Mouse (Mus musculus) midbrain, embryonic 12.5 days (tissue): ENCODE data around the gene Obsl1. TPM values are rescaled to one million over a fixed set of nuclear protein-coding genes. Genes with fewer than 3 reads are reported as not detected.

Source experiments
- ATAC-seq: fragments of 200-750 bp; cut with Nextera tagmentation; 2 replicates; pipeline ENCODE4 v1.8.0; 2017; ENCODE audit warnings: low read depth, moderate TSS enrichment, moderate library complexity; ENCODE audit not compliant: low FRiP score
- H3K27ac ChIP-seq: fragments of 300-500 bp; sonication (generic); replicated peaks from 2 replicates; pipeline ENCODE4 v1.5.1; 2016; ENCODE audit warnings: mild to moderate bottlenecking
- H3K27me3 ChIP-seq: fragments of 300-500 bp; sonication (generic); 2 replicates; pipeline ENCODE4 v1.6.1; 2016; ENCODE audit warnings: mild to moderate bottlenecking
- H3K36me3 ChIP-seq: fragments of 300-500 bp; sonication (generic); 2 replicates; pipeline ENCODE4 v1.6.1; 2016
- H3K4me1 ChIP-seq: fragments of 300-500 bp; sonication (generic); 2 replicates; pipeline ENCODE4 v1.6.1; 2016
- H3K4me2 ChIP-seq: fragments of 300-500 bp; sonication (generic); replicated peaks from 2 replicates; pipeline ENCODE4 v1.6.1; 2016; ENCODE audit warnings: mild to moderate bottlenecking, moderate library complexity
- H3K4me3 ChIP-seq: fragments of 300-500 bp; sonication (generic); 2 replicates; pipeline ENCODE4 v1.5.1; 2016; ENCODE audit warnings: mild to moderate bottlenecking
- H3K9ac ChIP-seq: fragments of 300-500 bp; sonication (generic); replicated peaks from 2 replicates; pipeline ENCODE4 v1.6.1; 2016; ENCODE audit warnings: mild to moderate bottlenecking, moderate library complexity
- H3K9me3 ChIP-seq: fragments of 300-500 bp; sonication (generic); 2 replicates; pipeline ENCODE4 v1.6.1; 2016; ENCODE audit warnings: mild to moderate bottlenecking
- WGBS: fragments of 180-500 bp; shearing (Covaris S2); methylation state at CpG from one replicate; pipeline ENCODE4 v1.1.7; 2016; 5-methylcytosine and 5-hydroxymethylcytosine counted together
- polyA plus RNA-seq: library from polyadenylated mRNA; unstranded; fragments of >200 nt; fragmentation: Nextera tagmentation; extraction: Ambion mirVana; gene quantifications from 2 replicates; pipeline ENCODE4 v1.2.1, GENCODE M21; 2016

Gene Obsl1
- polyA plus RNA-seq, 1 experiment from 2014 or later: 46.6 TPM

- Histone ChIP-seq H3K27me3 (peaks cover 63% of the 10 kb centered on the region), H3K36me3 (no peaks in the 10 kb centered on the region), H3K27ac (peak overlapping the region; percentile 92), H3K9me3 (no peaks in the 10 kb centered on the region), H3K4me1 (peaks cover 95% of the 10 kb centered on the region), H3K4me2 (peak overlapping the region; percentile 58), H3K4me3 (peak overlapping the region; percentile 17; the same call in 1 of the 2 replicates), H3K9ac (peak overlapping the region; percentile 43)
- ATAC-seq: peak; percentile 13; the same call in 1 of the 2 replicates
- 4% methylated on average over 10 of the region's 10 CpGs for WGBS
Observed at GRCm38 (mm10) chr1:75447265-75448051, 58.8 kb downstream of the Obsl1 start.

GRCm38 (mm10) chr1:75446656-75447055, 59.6 kb downstream of the Obsl1 start:
- Histone ChIP-seq H3K27ac (peak overlapping the region; percentile 92), H3K4me1 (peaks cover 98% of the 10 kb centered on the region), H3K4me3 (no peak overlapping the region), H3K27me3 (peaks cover 62% of the 10 kb centered on the region), H3K9me3 (no peaks in the 10 kb centered on the region), H3K4me2 (peak overlapping the region; percentile 58), H3K9ac (peak overlapping the region; percentile 43), H3K36me3 (no peaks in the 10 kb centered on the region)
- ATAC-seq: 0 out of 2 replicates have a peak, but pooled peaks have one; percentile 9
- WGBS: 2% methylated on average over 20 of the region's 20 CpGs

DNA sequence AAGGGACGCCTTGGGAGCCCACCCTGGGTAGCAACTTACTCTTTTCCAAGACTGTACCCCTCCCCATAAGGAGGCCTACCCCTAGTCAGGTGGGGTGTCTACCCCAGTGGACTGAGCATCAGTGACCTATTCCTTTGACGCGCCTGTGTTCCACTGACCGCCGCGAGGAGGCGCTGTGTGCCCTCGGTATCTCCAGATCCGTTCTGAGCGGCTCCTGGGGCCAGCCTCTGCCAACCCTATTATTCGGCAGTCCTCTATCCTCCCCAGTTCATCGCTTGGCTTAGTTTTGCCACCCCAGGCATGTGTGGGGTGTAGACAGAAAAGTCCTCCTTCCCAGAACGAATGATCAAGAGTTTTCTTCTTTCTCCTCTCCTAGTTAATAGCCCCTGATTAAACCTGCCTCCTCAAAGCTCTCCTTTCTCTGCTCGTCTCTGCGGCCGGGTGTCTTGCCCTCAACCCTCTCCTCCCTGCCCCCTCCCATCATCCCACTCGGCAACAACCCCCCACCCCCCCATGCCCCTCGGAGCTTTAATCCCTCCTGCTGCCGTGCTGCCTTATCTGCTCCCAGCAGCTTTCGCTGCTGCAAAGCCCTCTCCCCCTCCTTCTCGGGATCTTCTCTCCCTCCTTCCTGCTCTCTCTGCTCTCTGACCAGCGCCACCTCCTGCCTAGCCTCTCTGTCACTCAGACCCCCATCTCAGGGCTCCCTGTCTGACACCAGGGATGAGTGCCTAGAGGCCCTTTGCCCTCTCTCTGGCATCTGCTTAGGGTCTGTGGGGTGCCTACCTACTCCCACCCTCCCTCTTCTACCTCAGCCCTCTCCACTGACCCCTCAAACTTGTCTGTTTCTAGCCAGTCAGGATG, 60.3 kb downstream of the Obsl1 start:
- Histone ChIP-seq H3K4me1 (peaks cover 91% of the 10 kb centered on the region), H3K36me3 (no peaks in the 10 kb centered on the region), H3K27ac (peak overlapping the region; percentile 92), H3K4me3 (peak overlapping the region; percentile 22), H3K9me3 (no peaks in the 10 kb centered on the region), H3K9ac (peak overlapping the region; percentile 43; the same call in 1 of the 2 replicates), H3K4me2 (peak overlapping the region; percentile 58), H3K27me3 (peaks cover 56% of the 10 kb centered on the region)
- peak; percentile 28 for ATAC-seq
- whole genome bisulfite sequencing: 2% methylated on average over 22 of the region's 22 CpGs

- ATAC-seq: no peak
- Histone ChIP-seq H3K9ac (peak overlapping the region; percentile 43; the same call in 1 of the 2 replicates), H3K4me3 (peak overlapping the region; percentile 22)
Observed at GRCm38 (mm10) chr1:75445141-75445701, 61.0 kb downstream of the Obsl1 start.

DNA sequence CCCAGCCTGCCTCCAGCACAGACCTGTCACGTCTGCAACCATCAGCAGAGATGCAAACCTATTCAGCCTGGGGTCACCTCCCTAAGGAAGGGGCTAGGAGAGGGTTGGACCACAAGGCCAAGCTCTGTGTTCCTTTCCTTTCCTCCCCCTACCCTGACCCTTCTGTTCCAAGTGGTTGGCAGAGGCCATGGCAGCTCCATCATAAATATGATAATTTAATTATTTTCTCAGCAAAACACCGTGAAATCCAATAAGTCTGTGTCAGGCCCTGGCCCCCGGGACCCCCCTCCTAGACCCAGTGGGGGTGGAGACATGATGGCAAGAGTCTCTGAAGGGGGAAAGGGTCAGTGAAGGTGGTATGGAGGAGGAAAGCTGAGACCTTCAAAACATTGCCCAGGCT, 62.0 kb downstream of the Obsl1 start:
- WGBS: 20% methylated on average over 3 of the region's 3 CpGs
- peak overlapping the region; percentile 92 for H3K27ac ChIP-seq
- peaks cover 74% of the 10 kb centered on the region for H3K4me1 ChIP-seq
- peaks cover 38% of the 10 kb centered on the region for H3K27me3 ChIP-seq
- H3K4me2 ChIP-seq: peak overlapping the region; percentile 58
- peak overlapping the region; percentile 46; the same call in 1 of the 2 replicates for H3K9ac ChIP-seq
- peak; percentile 5; the same call in 1 of the 2 replicates for ATAC-seq
- peaks cover 6% of the 10 kb centered on the region for H3K36me3 ChIP-seq
- 0 out of 2 replicates have a peak overlapping the region, but pooled peaks have one; percentile 3 for H3K4me3 ChIP-seq
- H3K9me3 ChIP-seq: no peaks in the 10 kb centered on the region

More at GRCm38 (mm10) chr1:75445141-75445701, 61.0 kb downstream of the Obsl1 start:
- 12% methylated on average over 9 of the region's 9 CpGs for WGBS
- H3K4me2 ChIP-seq: peak overlapping the region; percentile 58
- H3K36me3 ChIP-seq: peaks cover 6% of the 10 kb centered on the region
- peaks cover 83% of the 10 kb centered on the region for H3K4me1 ChIP-seq
- peaks cover 48% of the 10 kb centered on the region for H3K27me3 ChIP-seq
- H3K9me3 ChIP-seq: no peaks in the 10 kb centered on the region
- peak overlapping the region; percentile 92 for H3K27ac ChIP-seq

- Histone ChIP-seq H3K27ac (peak overlapping the region; percentile 92), H3K9ac (peak overlapping the region; percentile 46; the same call in 1 of the 2 replicates), H3K36me3 (peaks cover 6% of the 10 kb centered on the region), H3K4me2 (peak overlapping the region; percentile 58), H3K27me3 (peaks cover 30% of the 10 kb centered on the region), H3K9me3 (no peaks in the 10 kb centered on the region), H3K4me1 (peaks cover 71% of the 10 kb centered on the region), H3K4me3 (no peak overlapping the region)
- ATAC-seq: peak; percentile 3; the same call in 1 of the 2 replicates
- 20% methylated on average over 13 of the region's 13 CpGs for WGBS
Observed at GRCm38 (mm10) chr1:75443247-75444024, 62.8 kb downstream of the Obsl1 start.

GRCm38 (mm10) chr1:75442811-75443210, 63.4 kb downstream of the Obsl1 start:
- H3K4me1 ChIP-seq: peaks cover 65% of the 10 kb centered on the region
- H3K4me3 ChIP-seq: no peak overlapping the region
- H3K9ac ChIP-seq: peak overlapping the region; percentile 46; the same call in 1 of the 2 replicates
- no peaks in the 10 kb centered on the region for H3K9me3 ChIP-seq
- 14% methylated on average over 8 of the region's 8 CpGs for WGBS
- H3K27ac ChIP-seq: peak overlapping the region; percentile 92
- H3K4me2 ChIP-seq: 0 out of 2 replicates have a peak overlapping the region, but pooled peaks have one; percentile 58
- H3K27me3 ChIP-seq: peaks cover 26% of the 10 kb centered on the region; the same call in 1 of the 2 replicates
- H3K36me3 ChIP-seq: peaks cover 6% of the 10 kb centered on the region
- no peak for ATAC-seq

GRCm38 (mm10) chr1:75442171-75442570, 64.1 kb downstream of the Obsl1 start:
- H3K4me3 ChIP-seq: no peak overlapping the region
- H3K36me3 ChIP-seq: peaks cover 6% of the 10 kb centered on the region
- H3K27me3 ChIP-seq: peaks cover 21% of the 10 kb centered on the region; the same call in 1 of the 2 replicates
- H3K4me1 ChIP-seq: peaks cover 58% of the 10 kb centered on the region
- peak overlapping the region; percentile 92 for H3K27ac ChIP-seq
- ATAC-seq: no peak
- H3K9me3 ChIP-seq: no peaks in the 10 kb centered on the region
- no peak overlapping the region for H3K4me2 ChIP-seq
- no peak overlapping the region for H3K9ac ChIP-seq
- WGBS: 81% methylated on average over 9 of the region's 9 CpGs

- Histone ChIP-seq H3K9me3 (no peaks in the 10 kb centered on the region), H3K27me3 (peaks cover 21% of the 10 kb centered on the region; the same call in 1 of the 2 replicates), H3K9ac (no peak overlapping the region), H3K4me2 (no peak overlapping the region), H3K4me3 (no peak overlapping the region), H3K36me3 (peaks cover 6% of the 10 kb centered on the region), H3K4me1 (peaks cover 58% of the 10 kb centered on the region), H3K27ac (peak overlapping the region; percentile 92; the same call in 1 of the 2 replicates)
- no peak for ATAC-seq
- 76% methylated on average over 15 of the region's 15 CpGs for WGBS
Observed at GRCm38 (mm10) chr1:75441471-75441996, 64.7 kb downstream of the Obsl1 start.

DNA sequence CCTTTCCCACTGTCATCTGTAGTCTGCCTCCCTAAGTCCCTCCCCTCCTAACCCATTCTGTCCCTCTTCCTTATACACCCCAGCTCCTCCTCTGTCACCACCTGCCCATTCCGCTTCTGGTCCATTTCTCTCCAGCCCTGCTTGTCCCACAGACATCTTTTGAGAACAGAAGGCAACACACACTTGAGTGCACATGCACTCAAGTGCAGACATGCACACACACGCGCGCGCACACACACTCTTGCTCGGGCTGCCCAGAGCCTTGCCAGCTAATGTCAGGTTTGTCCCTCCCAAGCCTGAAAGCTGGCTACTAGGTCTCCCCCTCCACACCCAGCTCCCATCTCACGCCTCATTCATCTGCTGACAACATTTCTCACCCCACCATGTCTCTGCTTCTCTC, 65.6 kb downstream of the Obsl1 start:
- Histone ChIP-seq H3K9me3 (no peaks in the 10 kb centered on the region), H3K27ac (no peak overlapping the region), H3K9ac (no peak overlapping the region), H3K36me3 (peaks cover 6% of the 10 kb centered on the region), H3K4me1 (peaks cover 55% of the 10 kb centered on the region), H3K4me3 (no peak overlapping the region), H3K27me3 (peaks cover 21% of the 10 kb centered on the region; the same call in 1 of the 2 replicates), H3K4me2 (no peak overlapping the region)
- 92% methylated on average over 7 of the region's 7 CpGs for WGBS
- no peak for ATAC-seq
